8 mouse cellular contexts compared by ENCODE assay signal in genomic region chr6:87788896-87789587, GRCm38 (mm10). TPM values are rescaled to one million over a fixed set of nuclear protein-coding genes. Genes with fewer than 3 reads are reported as not detected.
DNase-seq lines count a peak whose midpoint lies in the region; ATAC-seq and TF ChIP-seq lines count a peak whose summit lies in the region.

No protein-coding gene starts in this region.

- H3K36me3 ChIP-seq in liver, embryonic 14.5 days (replicated peaks; ENCODE audit: control insufficient read depth, insufficient read depth, low read depth): peaks cover 36% of the 10 kb centered on the region
- H3K36me3 ChIP-seq in neural tube, embryonic 15.5 days: peaks cover 15% of the 10 kb centered on the region

- H3K27me3 ChIP-seq in liver, embryonic 14.5 days (ENCODE audit: control insufficient read depth, insufficient read depth, low read length): no peaks in the 10 kb centered on the region
- H3K27me3 ChIP-seq in neural tube, embryonic 15.5 days (replicated peaks): no peaks in the 10 kb centered on the region

- H3K27ac ChIP-seq in gastrocnemius, adult 2 months: no peak overlapping the region
- H3K27ac ChIP-seq in liver, embryonic 14.5 days: peak overlapping the region; percentile 98
- 0 out of 2 replicates have a peak overlapping the region, but pooled peaks have one; percentile 5 for H3K27ac ChIP-seq in neural tube, embryonic 15.5 days (replicated peaks)

- ATAC-seq in liver, embryonic 14.5 days (ENCODE audit: insufficient read depth): no peak
- no peak for ATAC-seq in neural tube, embryonic 15.5 days (ENCODE audit: low FRiP score)

- H3K9ac ChIP-seq in liver, embryonic 14.5 days (replicated peaks): no peak overlapping the region
- H3K9ac ChIP-seq in neural tube, embryonic 15.5 days (replicated peaks): no peak overlapping the region

- no peaks in the 10 kb centered on the region for H3K9me3 ChIP-seq in liver, embryonic 14.5 days (ENCODE audit: control insufficient read depth, low read length)
- H3K9me3 ChIP-seq in neural tube, embryonic 15.5 days (replicated peaks): no peaks in the 10 kb centered on the region

- no peak for TF ChIP-seq CTCF in gastrocnemius, adult 2 months (IDR thresholded peaks at IDR 0.05)
- no peak for TF ChIP-seq CTCF in liver, embryonic 14.5 days (IDR thresholded peaks at IDR 0.05; ENCODE audit: low read depth)

- no peak overlapping the region for H3K4me3 ChIP-seq in gastrocnemius, adult 2 months
- no peak overlapping the region for H3K4me3 ChIP-seq in liver, embryonic 14.5 days (ENCODE audit: insufficient read depth in 1 of 2, low read depth in 2 of 2, low read length in 2 of 2)
- no peak overlapping the region for H3K4me3 ChIP-seq in neural tube, embryonic 15.5 days (replicated peaks)

- DNase-seq in gastrocnemius, adult 2 months: peak; percentile 53
- DNase-seq in gastrocnemius, postnatal 14 days: no peak
- DNase-seq in MN1 (ENCODE audit: low spot score): peak; percentile 83
- DNase-seq in heart, postnatal 10 days: peak; percentile 49 to 51
- DNase-seq in liver, embryonic 14.5 days (ENCODE audit: low read depth in 3 of 3, low spot score in 3 of 3): no peak
- DNase-seq in yolk sac, embryonic 10.5 days (ENCODE audit: low spot score): no peak
- no peak for DNase-seq in thymus, postnatal 10 days (ENCODE audit: low spot score in 2 of 2)

- WGBS in liver, embryonic 14.5 days (ENCODE audit: insufficient replicate concordance): 56% methylated on average over 5 of the region's 5 CpGs
- WGBS in neural tube, embryonic 15.5 days: 30% methylated on average over 5 of the region's 5 CpGs

- no peak for TF ChIP-seq EP300 in liver, embryonic 14.5 days (IDR thresholded peaks at IDR 0.05; ENCODE audit: low read depth)

- intact Hi-C loops in gastrocnemius, adult 2 months (cut with DNase I): no loop called here
- intact Hi-C loops in gastrocnemius, postnatal 14 days (cut with DNase I; ENCODE audit: low total_unique reads): no loop called here
- intact Hi-C loops in heart, postnatal 10 days (cut with DNase I): no loop called here

- peaks cover 42 to 47% of the 10 kb centered on the region in 2 experiments for H3K4me1 ChIP-seq in liver, embryonic 14.5 days (replicated peaks; ENCODE audit: control insufficient read depth in 2 of 2, insufficient read depth in 2 of 2, low read length in 1 of 2)
- H3K4me1 ChIP-seq in neural tube, embryonic 15.5 days: peaks cover 12% of the 10 kb centered on the region

- H3K4me2 ChIP-seq in liver, embryonic 14.5 days (ENCODE audit: low read depth): no peak overlapping the region
- no peak overlapping the region for H3K4me2 ChIP-seq in neural tube, embryonic 15.5 days

RNA-seq across cellular contexts. Expression of gene Gp9, which starts 11.2 kb away (rescaled TPM):
- total RNA-seq in gastrocnemius, adult 2 months (2021): not detected
- not detected for total RNA-seq in gastrocnemius, postnatal 14 days (2021)
- 1 to 10 TPM in 1 of 2 experiments, under 1 TPM in 1; 0.72 to 1.3 TPM for total RNA-seq in heart, postnatal 10 days (2021)
- polyA plus RNA-seq in liver, embryonic 14.5 days (2012; rRNA removed): 35.1 and 62.4 TPM in 2 replicates
- polyA plus RNA-seq in liver, embryonic 14.5 days (2014; fragmentation: Nextera tagmentation; extraction: Ambion mirVana): 29.1 and 35.2 TPM in 2 replicates
- 0.56 and 0.65 TPM in 2 replicates for polyA plus RNA-seq in neural tube, embryonic 15.5 days (2015; fragmentation: Nextera tagmentation; extraction: Ambion mirVana)

RNA-seq across cellular contexts. Expression of gene Rab43, which starts 22.9 kb away (rescaled TPM):
- total RNA-seq in gastrocnemius, adult 2 months (2021): 1 to 10 TPM; 3.9 to 4.9 TPM
- 10 to 100 TPM in 1 of 2 experiments, 1 to 10 TPM in 1; 7.9 to 13.2 TPM for total RNA-seq in gastrocnemius, postnatal 14 days (2021)
- 10 to 100 TPM; 16.9 to 26.4 TPM for total RNA-seq in heart, postnatal 10 days (2021)
- polyA plus RNA-seq in liver, embryonic 14.5 days (2012; rRNA removed): 21.9 and 27.8 TPM in 2 replicates
- polyA plus RNA-seq in liver, embryonic 14.5 days (2014; fragmentation: Nextera tagmentation; extraction: Ambion mirVana): 25.9 and 34.1 TPM in 2 replicates
- 11.5 and 12.5 TPM in 2 replicates for polyA plus RNA-seq in neural tube, embryonic 15.5 days (2015; fragmentation: Nextera tagmentation; extraction: Ambion mirVana)

RNA-seq across cellular contexts. Expression of gene Gm45140, which starts 46.6 kb away (rescaled TPM):
- total RNA-seq in gastrocnemius, adult 2 months (2021): 1 to 10 TPM in 1 of 2 experiments, under 1 TPM in 1; 0.45 to 1.7 TPM
- 1 to 10 TPM in 1 of 2 experiments, under 1 TPM in 1; 0.89 to 1.5 TPM for total RNA-seq in gastrocnemius, postnatal 14 days (2021)
- 1 to 10 TPM; 1.6 to 2.9 TPM for total RNA-seq in heart, postnatal 10 days (2021)
- polyA plus RNA-seq in liver, embryonic 14.5 days (2012; rRNA removed): 0.28 and 3.2 TPM in 2 replicates
- polyA plus RNA-seq in liver, embryonic 14.5 days (2014; fragmentation: Nextera tagmentation; extraction: Ambion mirVana): 3.6 and 3.7 TPM in 2 replicates
- 1.5 and 2.1 TPM in 2 replicates for polyA plus RNA-seq in neural tube, embryonic 15.5 days (2015; fragmentation: Nextera tagmentation; extraction: Ambion mirVana)

RNA-seq across cellular contexts. Expression of gene Isy1, which starts 49.6 kb away (rescaled TPM):
- 10 to 100 TPM; 17.7 to 21.1 TPM for total RNA-seq in gastrocnemius, adult 2 months (2021)
- total RNA-seq in gastrocnemius, postnatal 14 days (2021): 10 to 100 TPM; 18.2 to 18.6 TPM
- total RNA-seq in heart, postnatal 10 days (2021): 10 to 100 TPM; 22.2 to 26.2 TPM
- polyA plus RNA-seq in liver, embryonic 14.5 days (2012; rRNA removed): 4.9 and 16.9 TPM in 2 replicates
- polyA plus RNA-seq in liver, embryonic 14.5 days (2014; fragmentation: Nextera tagmentation; extraction: Ambion mirVana): 33.7 and 34.0 TPM in 2 replicates
- polyA plus RNA-seq in neural tube, embryonic 15.5 days (2015; fragmentation: Nextera tagmentation; extraction: Ambion mirVana): 22.6 and 30.8 TPM in 2 replicates

RNA-seq across cellular contexts. Expression of gene Efcc1, which starts 58.4 kb away (rescaled TPM):
- under 1 TPM; 0.70 to 0.82 TPM for total RNA-seq in gastrocnemius, adult 2 months (2021)
- 1 to 10 TPM; 1.6 to 2.0 TPM for total RNA-seq in gastrocnemius, postnatal 14 days (2021)
- total RNA-seq in heart, postnatal 10 days (2021): 1 to 10 TPM; 2.8 to 3.0 TPM
- polyA plus RNA-seq in liver, embryonic 14.5 days (2012; rRNA removed): 0.09 and 0.16 TPM in 2 replicates
- 0.17 and 0.27 TPM in 2 replicates for polyA plus RNA-seq in liver, embryonic 14.5 days (2014; fragmentation: Nextera tagmentation; extraction: Ambion mirVana)
- 4.9 and 6.2 TPM in 2 replicates for polyA plus RNA-seq in neural tube, embryonic 15.5 days (2015; fragmentation: Nextera tagmentation; extraction: Ambion mirVana)

Comparison
In these comparisons a context has a peak if more than half of its experiments do, and no peak if none do; other contexts are left out.
1. DNase-seq: peak in gastrocnemius, adult 2 months (single experiment), MN1 (single experiment) and heart, postnatal 10 days (2 of 2); none in gastrocnemius, postnatal 14 days (single experiment), liver, embryonic 14.5 days (0 of 3), yolk sac, embryonic 10.5 days (single experiment) and thymus, postnatal 10 days (0 of 2).